Mouse (Mus musculus): ENCODE measurements at regions not wholly inside any gene's neighbourhood (a gene's known extent, or its start where the extent isn't known, plus 50 kb on each side); places are given as distances from the start of the nearest gene placed in this dataset.

- no peak for DNase-seq (ENCODE audit: low spot score)
These were observed 119.0 kb upstream of the Ednra start for GRCm38 (mm10) chr8:77843229-77843628.

GRCm38 (mm10) chr8:77850523-77850922, 126.3 kb upstream of the Ednra start:
- no peak for DNase-seq (ENCODE audit: low spot score)

GRCm38 (mm10) chr8:77870264-77870663, 146.0 kb upstream of the Ednra start:
- no peak for DNase-seq (ENCODE audit: low spot score)

GRCm38 (mm10) chr8:77872771-77873170, 148.5 kb upstream of the Ednra start:
- DNase-seq (ENCODE audit: low spot score), result no peak

GRCm38 (mm10) chr8:77919776-77920175, 195.5 kb upstream of the Ednra start:
- DNase-seq (ENCODE audit: low spot score), result no peak

GRCm38 (mm10) chr8:77921868-77922267, 197.6 kb upstream of the Ednra start:
- no peak for DNase-seq (ENCODE audit: low spot score)

- DNase-seq (ENCODE audit: low spot score), result no peak
These were observed 223.4 kb upstream of the Ednra start for GRCm38 (mm10) chr8:77947702-77948101.

GRCm38 (mm10) chr8:77949640-77950039, 225.4 kb upstream of the Ednra start:
- DNase-seq (ENCODE audit: low spot score), result no peak

- DNase-seq (ENCODE audit: low spot score), result no peak
These were observed 234.6 kb upstream of the Ednra start for GRCm38 (mm10) chr8:77958814-77959372.

- no peak for DNase-seq (ENCODE audit: low spot score)
These were observed 238.9 kb upstream of the Ednra start for GRCm38 (mm10) chr8:77963102-77963698.

GRCm38 (mm10) chr8:77970378-77970777, 242.7 kb upstream of the Ttc29 start:
- DNase-seq (ENCODE audit: low spot score), result no peak

- no peak for DNase-seq (ENCODE audit: low spot score)
These were observed 239.4 kb upstream of the Ttc29 start for GRCm38 (mm10) chr8:77973714-77974113.

- no peak for DNase-seq (ENCODE audit: low spot score)
These were observed 234.0 kb upstream of the Ttc29 start for GRCm38 (mm10) chr8:77979106-77979505.

GRCm38 (mm10) chr8:77980701-77981100, 232.4 kb upstream of the Ttc29 start:
- no peak for DNase-seq (ENCODE audit: low spot score)

GRCm38 (mm10) chr8:77982031-77982430, 231.1 kb upstream of the Ttc29 start:
- no peak for DNase-seq (ENCODE audit: low spot score)

GRCm38 (mm10) chr8:77983476-77983875, 229.6 kb upstream of the Ttc29 start:
- no peak for DNase-seq (ENCODE audit: low spot score)

- DNase-seq (ENCODE audit: low spot score), result no peak
These were observed 225.9 kb upstream of the Ttc29 start for GRCm38 (mm10) chr8:77987237-77987636.

GRCm38 (mm10) chr8:77988291-77989056, 224.6 kb upstream of the Ttc29 start:
- no peak for DNase-seq (ENCODE audit: low spot score)

GRCm38 (mm10) chr8:77991050-77991449, 222.0 kb upstream of the Ttc29 start:
- DNase-seq (ENCODE audit: low spot score), result no peak

- no peak for DNase-seq (ENCODE audit: low spot score)
These were observed 212.8 kb upstream of the Ttc29 start for GRCm38 (mm10) chr8:78000303-78000702.

GRCm38 (mm10) chr8:78001656-78002055, 211.4 kb upstream of the Ttc29 start:
- no peak for DNase-seq (ENCODE audit: low spot score)

- no peak for DNase-seq (ENCODE audit: low spot score)
These were observed 211.0 kb upstream of the Ttc29 start for GRCm38 (mm10) chr8:78002071-78002470.
